ENCODE assay signal across 33 mouse cellular contexts in the genomic region with DNA sequence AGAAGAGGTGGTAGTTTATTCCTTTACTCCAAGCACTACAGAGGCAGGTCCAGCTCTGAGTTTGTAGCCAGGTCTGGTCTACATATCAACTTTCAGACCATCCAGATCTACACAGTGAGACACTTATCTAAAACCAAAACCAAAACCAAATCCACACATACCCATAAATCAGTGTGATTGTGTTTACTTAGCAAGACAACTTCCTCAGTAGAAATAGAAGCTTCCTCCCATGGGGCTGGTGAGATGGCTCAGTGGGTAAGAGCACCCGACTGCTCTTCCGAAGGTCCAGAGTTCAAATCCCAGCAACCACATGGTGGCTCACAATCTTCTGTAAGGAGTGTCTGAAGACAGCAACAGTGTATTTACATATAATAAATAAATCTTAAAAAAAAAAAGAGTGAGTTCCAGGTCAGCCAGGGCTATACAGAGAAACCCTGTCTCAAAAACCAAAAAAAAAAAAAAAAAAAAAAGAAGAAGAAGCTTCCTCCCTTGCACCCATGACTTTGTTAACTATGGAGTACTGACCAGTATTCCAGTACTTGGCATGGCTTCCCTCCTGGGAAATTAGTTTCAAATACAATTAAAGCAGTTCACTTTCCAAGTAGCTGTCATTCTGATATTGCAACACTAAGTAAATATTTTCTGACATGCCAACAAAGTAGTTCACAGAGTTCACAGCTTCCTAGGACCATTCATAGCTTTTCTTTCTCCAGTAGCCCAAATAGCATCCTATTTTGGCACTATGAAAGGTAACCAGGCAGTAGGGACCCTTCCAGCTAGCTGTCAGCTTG. TPM values are rescaled to one million over a fixed set of nuclear protein-coding genes. Genes with fewer than 3 reads are reported as not detected.
DNase-seq lines count a peak whose midpoint lies in the region.
"Had no signal": no experiment of that assay in that cellular context is flagged by ENCODE, and none has a peak within 500 bp of the region (broad histone marks: within the 10 kb centered on the region; RNA-seq: fewer than 3 reads in every experiment).

No protein-coding gene starts in this region.

- H3K27me3 ChIP-seq in splenic B cell, adult 2 months (ENCODE audit: control insufficient read depth, insufficient read depth, low read length, poor library complexity, severe bottlenecking): no peaks in the 10 kb centered on the region
- H3K27me3 ChIP-seq: embryonic facial prominence, embryonic 15.5 days; heart, embryonic 15.5 days; intestine, embryonic 15.5 days had no signal

- H3K36me3 ChIP-seq in splenic B cell, adult 2 months (ENCODE audit: control insufficient read depth, insufficient read depth, low read length, poor library complexity, severe bottlenecking): no peaks in the 10 kb centered on the region
- H3K36me3 ChIP-seq: embryonic facial prominence, embryonic 10.5 days; embryonic facial prominence, embryonic 15.5 days; forebrain, embryonic 12.5 days; heart, embryonic 15.5 days; intestine, embryonic 15.5 days; limb, embryonic 13.5 days; liver, embryonic 12.5 days; midbrain, embryonic 12.5 days; neural tube, embryonic 13.5 days had no signal

- peak; percentile 3 for DNase-seq in lung, postnatal 25 days (ENCODE audit: low spot score)
- DNase-seq in lung, postnatal 10 days: no peak
- DNase-seq in CD4-positive helper T cell, adult 2 months (ENCODE audit: low read depth, low spot score): peak; percentile 5
- DNase-seq in Muller cell, postnatal 12 days (ENCODE audit: inconsistent ontology term): peak; percentile 22
- DNase-seq in splenic B cell, adult 2 months (ENCODE audit: low read depth, low spot score): peak; percentile 75
- DNase-seq in left cerebral cortex, postnatal 36 days (ENCODE audit: low spot score in 2 of 2): no peak
- no peak for DNase-seq in c-Kit-positive CD71-positive TER-119-positive erythroid progenitor cells, embryonic 14.5 days (ENCODE audit: low spot score)
- DNase-seq: adrenal gland, adult 2 months; cerebellum, adult 8-10 months; cerebellum, postnatal 25 days; forebrain, postnatal 0 days; gastrocnemius, postnatal 14 days; kidney, postnatal 25 days; lung, adult 18-20 months; thymus, postnatal 25 days had no signal

- intact Hi-C loops in left cerebral cortex, postnatal 36 days (cut with DNase I): no loop called here

RNA-seq across cellular contexts. Expression of gene Armcx5, which starts 3.6 kb away (rescaled TPM):
- total RNA-seq in left cerebral cortex, postnatal 36 days (2021): 10 to 100 TPM; 32.4 to 37.3 TPM

RNA-seq across cellular contexts. Expression of gene Gprasp1, which starts 3.6 kb away (rescaled TPM):
- 100 to 1,000 TPM; 309 to 361 TPM for total RNA-seq in left cerebral cortex, postnatal 36 days (2021)

RNA-seq across cellular contexts. Expression of gene Tmsb15a, which starts 13.9 kb away (rescaled TPM):
- total RNA-seq in left cerebral cortex, postnatal 36 days (2021): not detected
- total RNA-seq: adrenal gland, postnatal 4 days; gastrocnemius, postnatal 14 days; granulocyte monocyte progenitor cell, adult 5-6 weeks; heart, postnatal 25 days; layer of hippocampus, adult 18-20 months; layer of hippocampus, postnatal 10 days; left cerebral cortex, adult 18-20 months; left cerebral cortex, postnatal 25 days; megakaryocyte, adult 5-6 weeks; midbrain, postnatal 0 days had no signal

RNA-seq across cellular contexts. Expression of gene Tcp11x2, which starts 45.3 kb away (rescaled TPM):
- not detected for total RNA-seq in left cerebral cortex, postnatal 36 days (2021)
- total RNA-seq: adrenal gland, adult 2 months; adrenal gland, postnatal 4 days; forebrain, postnatal 0 days; gastrocnemius, postnatal 14 days; granulocyte monocyte progenitor cell, adult 5-6 weeks; heart, postnatal 25 days; layer of hippocampus, adult 18-20 months; layer of hippocampus, postnatal 10 days; left cerebral cortex, adult 18-20 months; left cerebral cortex, postnatal 25 days; megakaryocyte, adult 5-6 weeks; midbrain, postnatal 0 days had no signal

RNA-seq across cellular contexts. Expression of gene Bhlhb9, which starts 58.5 kb away (rescaled TPM):
- 10 to 100 TPM; 56.2 to 75.5 TPM for total RNA-seq in left cerebral cortex, postnatal 36 days (2021)

Comparison
In these comparisons a context has a peak if more than half of its experiments do, and no peak if none do; other contexts are left out.
1. DNase-seq: peak in lung, postnatal 25 days (single experiment), CD4-positive helper T cell, adult 2 months (single experiment), Muller cell, postnatal 12 days (single experiment) and splenic B cell, adult 2 months (single experiment); none in lung, postnatal 10 days (single experiment), left cerebral cortex, postnatal 36 days (0 of 2) and c-Kit-positive CD71-positive TER-119-positive erythroid progenitor cells, embryonic 14.5 days (single experiment).